Mouse (Mus musculus) myocyte (in vitro differentiated cells): ENCODE results near the gene Zkscan4.

ENCODE experiments used
- CEBPB ChIP-seq: IDR thresholded peaks from 2 replicates; pipeline ENCODE4 v1.6.1; 2011; ENCODE audit warnings: mild to moderate bottlenecking, moderate library complexity; ENCODE audit not compliant: poor library complexity, insufficient read depth, severe bottlenecking
- MAX ChIP-seq: IDR thresholded peaks from one replicate; pipeline ENCODE4 v1.6.1; 2011; ENCODE audit warnings: low read depth, mild to moderate bottlenecking, control low read depth
- MYOG ChIP-seq, 3 experiments: IDR thresholded peaks; one replicate each; pipeline ENCODE4 v1.6.1; 2011; ENCODE audit warnings: control low read depth in 2 of 3, low read depth in 2 of 3, mild to moderate bottlenecking in 2 of 3; ENCODE audit not compliant: insufficient read length in 2 of 3, control insufficient read depth in 1 of 3, insufficient read depth in 1 of 3
- POLR2A ChIP-seq: IDR thresholded peaks from one replicate; pipeline ENCODE4 v1.6.1; 2011; ENCODE audit warnings: low read depth, mild to moderate bottlenecking, control low read depth, moderate library complexity; ENCODE audit not compliant: insufficient read length
- USF1 ChIP-seq: IDR thresholded peaks from one replicate; pipeline ENCODE4 v1.6.1; 2011; ENCODE audit warnings: low read depth, mild to moderate bottlenecking, control low read depth, moderate library complexity

- TF ChIP-seq POLR2A (no peak), CEBPB (no peak), MAX (no peak), USF1 (no peak), MYOG (IDR thresholded peaks at IDR 0.05; ENCODE audit: control insufficient read depth in 1 of 3, insufficient read depth in 1 of 3, insufficient read length in 2 of 3, low read depth in 2 of 3) (no peak)
These were observed 16.4 kb downstream of the Zkscan4 start, which contains the start of gene AK157302 for GRCm38 (mm10) chr13:21495080-21495479.
